Mouse (Mus musculus) regulatory T cell (primary cell): ENCODE results near the gene Arrb1.

Experiments
- in situ Hi-C: fragments of 300-600 bp; cut with MboI, MseI; formaldehyde crosslinking; loops from one replicate; pipeline ENCODE4 v1.15.1; 2025; ENCODE audit warnings: high pct_unique_total_duplicates

Arrb1 gene

GRCm38 (mm10) chr7:99578246-99578645, 43.0 kb downstream of the Arrb1 start:
- in situ Hi-C loops = no loop called here

- in situ Hi-C loops = no loop called here
These were observed 44.4 kb downstream of the Arrb1 start for GRCm38 (mm10) chr7:99579491-99580190.

- in situ Hi-C loops = no loop called here
These were observed 45.0 kb downstream of the Arrb1 start for GRCm38 (mm10) chr7:99580247-99580646.

- in situ Hi-C loops = no loop called here
These were observed 47.0 kb downstream of the Arrb1 start for GRCm38 (mm10) chr7:99582306-99582705.

- in situ Hi-C loops = no loop called here
These were observed 47.6 kb downstream of the Arrb1 start for GRCm38 (mm10) chr7:99582867-99583266.

- in situ Hi-C loops = no loop called here
These were observed 48.4 kb downstream of the Arrb1 start for GRCm38 (mm10) chr7:99583625-99584024.

GRCm38 (mm10) chr7:99585976-99586375, 50.7 kb downstream of the Arrb1 start:
- in situ Hi-C loops = loop anchor here (5.0 kb wide), 1 partner anchor 84 kb away; no protein-coding TSS in a partner anchor

GRCm38 (mm10) chr7:99590064-99590463, 54.8 kb downstream of the Arrb1 start:
- in situ Hi-C loops = no loop called here

GRCm38 (mm10) chr7:99590646-99591045, 55.4 kb downstream of the Arrb1 start:
- in situ Hi-C loops = no loop called here

- in situ Hi-C loops = no loop called here
These were observed 57.4 kb downstream of the Arrb1 start for GRCm38 (mm10) chr7:99592669-99593068.

GRCm38 (mm10) chr7:99593868-99594803, 58.9 kb downstream of the Arrb1 start:
- in situ Hi-C loops = no loop called here

- in situ Hi-C loops = no loop called here
These were observed 63.5 kb downstream of the Arrb1 start for GRCm38 (mm10) chr7:99598722-99599121.

GRCm38 (mm10) chr7:99603875-99604662, 68.8 kb downstream of the Arrb1 start:
- in situ Hi-C loops = no loop called here

- in situ Hi-C loops = no loop called here
These were observed 69.8 kb downstream of the Arrb1 start for GRCm38 (mm10) chr7:99605058-99605457.

GRCm38 (mm10) chr7:99606303-99606702, 71.0 kb downstream of the Arrb1 start:
- in situ Hi-C loops = no loop called here

GRCm38 (mm10) chr7:99606766-99607165, 71.5 kb downstream of the Arrb1 start:
- in situ Hi-C loops = no loop called here

GRCm38 (mm10) chr7:99607632-99608031, 72.4 kb downstream of the Arrb1 start:
- in situ Hi-C loops = no loop called here

- in situ Hi-C loops = no loop called here
These were observed 83.0 kb downstream of the Arrb1 start for GRCm38 (mm10) chr7:99618264-99618663.

GRCm38 (mm10) chr7:99618860-99619259, 83.6 kb downstream of the Arrb1 start:
- in situ Hi-C loops = no loop called here

GRCm38 (mm10) chr7:99625722-99626375, 90.6 kb downstream of the Arrb1 start:
- in situ Hi-C loops = no loop called here
